Mouse (Mus musculus) forebrain, embryonic 16.5 days (tissue): Measurements from ENCODE around the gene Sec61b. TPM values are rescaled to one million over a fixed set of nuclear protein-coding genes. Genes with fewer than 3 reads are reported as not detected.

Experiments used
- ATAC-seq: fragments of 200-750 bp; cut with Nextera tagmentation; 2 replicates; pipeline ENCODE4 v1.8.0; 2017; ENCODE audit warnings: mild to moderate bottlenecking, moderate library complexity
- H3K27ac ChIP-seq: fragments of 300-500 bp; sonication (generic); 2 replicates; pipeline ENCODE4 v1.5.1; 2014; ENCODE audit warnings: low read length, control low read depth
- H3K27me3 ChIP-seq: fragments of 300-500 bp; sonication (generic); replicated peaks from 2 replicates; pipeline ENCODE4 v1.6.1; 2014; ENCODE audit warnings: low read length; ENCODE audit not compliant: control insufficient read depth, insufficient read depth
- H3K36me3 ChIP-seq: fragments of 300-500 bp; sonication (generic); 2 replicates; pipeline ENCODE4 v1.6.1; 2014; ENCODE audit not compliant: control insufficient read depth, insufficient read depth
- H3K4me1 ChIP-seq: fragments of 300-500 bp; sonication (generic); replicated peaks from 2 replicates; pipeline ENCODE4 v1.6.1; 2014; ENCODE audit warnings: low read length; ENCODE audit not compliant: control insufficient read depth, insufficient read depth
- H3K4me2 ChIP-seq: fragments of 300-500 bp; sonication (generic); 2 replicates; pipeline ENCODE4 v1.6.1; 2014; ENCODE audit warnings: mild to moderate bottlenecking, low read length, control low read depth
- H3K4me3 ChIP-seq: fragments of 300-500 bp; sonication (generic); replicated peaks from 2 replicates; pipeline ENCODE4 v1.5.1; 2014; ENCODE audit warnings: mild to moderate bottlenecking, low read length, control low read depth
- H3K9ac ChIP-seq: fragments of 300-500 bp; sonication (generic); replicated peaks from 2 replicates; pipeline ENCODE4 v1.6.1; 2014; ENCODE audit warnings: low read depth, low read length, control low read depth
- H3K9me3 ChIP-seq: fragments of 300-500 bp; sonication (generic); 2 replicates; pipeline ENCODE4 v1.6.1; 2016; ENCODE audit warnings: low read length; ENCODE audit not compliant: control insufficient read depth
- WGBS: fragments of 180-500 bp; shearing (Covaris S2); extraction: QIAGEN DNeasy Blood & Tissue Kit; methylation state at CpG from one replicate; pipeline ENCODE4 v1.1.7; 2014; 5-methylcytosine and 5-hydroxymethylcytosine counted together
- polyA plus RNA-seq: library from polyadenylated mRNA; unstranded; fragments of >200 nt; fragmentation: Nextera tagmentation; extraction: Ambion mirVana; gene quantifications from 2 replicates; pipeline ENCODE4 v1.2.1, GENCODE M21; 2015

Gene Sec61b
- polyA plus RNA-seq, 1 experiment from 2014 or later, result 215 TPM

- Histone ChIP-seq H3K27ac (peak overlapping the region; percentile 80), H3K27me3 (no peaks in the 10 kb centered on the region), H3K4me2 (peak overlapping the region; percentile 90), H3K4me1 (peaks cover 8% of the 10 kb centered on the region), H3K4me3 (peak overlapping the region; percentile 53), H3K9ac (peak overlapping the region; percentile 86), H3K9me3 (no peaks in the 10 kb centered on the region), H3K36me3 (no peaks in the 10 kb centered on the region)
- under 1% methylated on average over 33 of the region's 33 CpGs for WGBS
- ATAC-seq, result peak; percentile 91
Measured at GRCm38 (mm10) chr4:47437365-47438340, 36.8 kb upstream of the Sec61b start.

GRCm38 (mm10) chr4:47438956-47439355 is 35.5 kb upstream of the Sec61b start:
- Histone ChIP-seq H3K4me3 (no peak overlapping the region), H3K4me1 (peaks cover 8% of the 10 kb centered on the region), H3K27me3 (no peaks in the 10 kb centered on the region), H3K4me2 (no peak overlapping the region), H3K36me3 (no peaks in the 10 kb centered on the region), H3K27ac (no peak overlapping the region), H3K9me3 (no peaks in the 10 kb centered on the region), H3K9ac (no peak overlapping the region)
- WGBS, result 79% methylated on average over 6 of the region's 6 CpGs
- no peak for ATAC-seq

- Histone ChIP-seq H3K4me3 (no peak overlapping the region), H3K9ac (no peak overlapping the region), H3K9me3 (no peaks in the 10 kb centered on the region), H3K27ac (no peak overlapping the region), H3K36me3 (no peaks in the 10 kb centered on the region), H3K27me3 (no peaks in the 10 kb centered on the region), H3K4me2 (no peak overlapping the region), H3K4me1 (peaks cover 8% of the 10 kb centered on the region)
- 89% methylated on average over 11 of the region's 11 CpGs for WGBS
- no peak for ATAC-seq
Measured at GRCm38 (mm10) chr4:47440951-47441350, 33.5 kb upstream of the Sec61b start.

- H3K4me3 ChIP-seq, result no peak overlapping the region
- H3K36me3 ChIP-seq, result no peaks in the 10 kb centered on the region
- 92% methylated on average over 3 of the region's 3 CpGs for WGBS
- ATAC-seq, result no peak
- peaks cover 2% of the 10 kb centered on the region; the same call in 1 of the 2 replicates for H3K4me1 ChIP-seq
- no peaks in the 10 kb centered on the region for H3K9me3 ChIP-seq
- H3K27ac ChIP-seq, result no peak overlapping the region
- H3K9ac ChIP-seq, result no peak overlapping the region
- H3K27me3 ChIP-seq, result no peaks in the 10 kb centered on the region
- H3K4me2 ChIP-seq, result no peak overlapping the region
Measured at GRCm38 (mm10) chr4:47448526-47448925, 25.9 kb upstream of the Sec61b start.

GRCm38 (mm10) chr4:47449116-47449515 is 25.3 kb upstream of the Sec61b start:
- no peaks in the 10 kb centered on the region for H3K36me3 ChIP-seq
- 61% methylated on average over 5 of the region's 5 CpGs for WGBS

GRCm38 (mm10) chr4:47449586-47450522 is 24.6 kb upstream of the Sec61b start:
- H3K27me3 ChIP-seq, result no peaks in the 10 kb centered on the region
- H3K36me3 ChIP-seq, result no peaks in the 10 kb centered on the region
- no peak overlapping the region for H3K4me3 ChIP-seq
- H3K9me3 ChIP-seq, result no peaks in the 10 kb centered on the region
- no peak overlapping the region for H3K4me2 ChIP-seq
- H3K27ac ChIP-seq, result no peak overlapping the region
- H3K4me1 ChIP-seq, result peaks cover 2% of the 10 kb centered on the region; the same call in 1 of the 2 replicates
- WGBS, result 15% methylated on average over 18 of the region's 18 CpGs
- no peak for ATAC-seq
- H3K9ac ChIP-seq, result no peak overlapping the region

More at GRCm38 (mm10) chr4:47449116-47449515, 25.3 kb upstream of the Sec61b start:
- no peaks in the 10 kb centered on the region for H3K9me3 ChIP-seq
- H3K4me3 ChIP-seq, result no peak overlapping the region
- ATAC-seq, result no peak
- peaks cover 2% of the 10 kb centered on the region; the same call in 1 of the 2 replicates for H3K4me1 ChIP-seq
- no peaks in the 10 kb centered on the region for H3K27me3 ChIP-seq
- no peak overlapping the region for H3K9ac ChIP-seq
- H3K27ac ChIP-seq, result no peak overlapping the region
- no peak overlapping the region for H3K4me2 ChIP-seq

GRCm38 (mm10) chr4:47467196-47467595 is 7.3 kb upstream of the Sec61b start:
- ATAC-seq, result no peak
- no peak overlapping the region for H3K27ac ChIP-seq
- H3K9me3 ChIP-seq, result peaks cover 11% of the 10 kb centered on the region
- 86% methylated on average over 2 of the region's 2 CpGs for WGBS
- H3K9ac ChIP-seq, result no peak overlapping the region
- no peak overlapping the region for H3K4me2 ChIP-seq
- H3K36me3 ChIP-seq, result peaks cover 51% of the 10 kb centered on the region
- no peaks in the 10 kb centered on the region; the same call in 1 of the 2 replicates for H3K4me1 ChIP-seq
- H3K27me3 ChIP-seq, result no peaks in the 10 kb centered on the region
- H3K4me3 ChIP-seq, result no peak overlapping the region

GRCm38 (mm10) chr4:47473586-47473967 is 881 bp upstream of the Sec61b start:
- Histone ChIP-seq H3K9me3 (peaks cover 11% of the 10 kb centered on the region; the same call in 1 of the 2 replicates), H3K4me2 (peak overlapping the region; percentile 80), H3K4me3 (peak overlapping the region; percentile 82), H3K27ac (peak overlapping the region; percentile 98), H3K9ac (peak overlapping the region; percentile 92), H3K4me1 (peaks cover 18% of the 10 kb centered on the region), H3K36me3 (peaks cover 38% of the 10 kb centered on the region), H3K27me3 (no peaks in the 10 kb centered on the region)
- 4% methylated on average over 9 of the region's 14 CpGs for WGBS
- ATAC-seq, result 0 out of 2 replicates have a peak, but pooled peaks have one; percentile 0
